Mouse (Mus musculus): ENCODE measurements around the gene Ntsr2. TPM values are rescaled to one million over a fixed set of nuclear protein-coding genes. Genes with fewer than 3 reads are reported as not detected.

The Ntsr2 gene
- polyA plus RNA-seq, 1 experiment from 2014 or later = not detected

Other genes starting within 250 kb of the Ntsr2 start
- 6.2 and 6.7 TPM in 2 replicates for gene Lpin1, start 42.4 kb upstream of the Ntsr2 start, polyA plus RNA-seq (2016; fragmentation: Nextera tagmentation; extraction: Ambion mirVana)
- 17.2 and 23.6 TPM in 2 replicates for gene Greb1, start 147.5 kb downstream of the Ntsr2 start, polyA plus RNA-seq (2016; fragmentation: Nextera tagmentation; extraction: Ambion mirVana)
- gene E2f6, start 157.6 kb downstream of the Ntsr2 start, polyA plus RNA-seq (2016; fragmentation: Nextera tagmentation; extraction: Ambion mirVana) = 64.2 and 67.5 TPM in 2 replicates
- 12.7 and 13.1 TPM in 2 replicates for gene Rock2, start 241.5 kb downstream of the Ntsr2 start, polyA plus RNA-seq (2016; fragmentation: Nextera tagmentation; extraction: Ambion mirVana)